Mouse (Mus musculus): ENCODE data around the gene Cadm1.

Cadm1 gene

DNA sequence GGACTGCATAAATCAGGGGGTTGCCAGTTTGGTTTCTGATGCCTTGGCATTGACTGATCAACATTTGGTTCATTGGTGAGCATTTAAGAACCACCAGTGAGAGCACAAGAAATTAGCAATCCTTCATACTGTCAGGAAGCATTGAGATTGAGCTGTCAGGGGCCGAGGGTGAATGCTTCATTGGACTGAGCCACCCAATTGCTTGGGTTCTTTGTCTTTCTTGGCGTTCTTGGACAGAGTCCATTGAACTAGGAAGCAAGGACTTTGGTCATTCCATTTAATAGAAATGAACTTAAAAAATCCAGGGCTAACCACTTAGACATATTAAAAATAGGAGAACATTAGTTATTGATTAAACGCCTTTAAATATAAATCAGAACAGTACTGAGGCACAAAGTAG, 214.9 kb downstream of the Cadm1 start:
- DNase-seq (ENCODE audit: low spot score), result no peak

DNA sequence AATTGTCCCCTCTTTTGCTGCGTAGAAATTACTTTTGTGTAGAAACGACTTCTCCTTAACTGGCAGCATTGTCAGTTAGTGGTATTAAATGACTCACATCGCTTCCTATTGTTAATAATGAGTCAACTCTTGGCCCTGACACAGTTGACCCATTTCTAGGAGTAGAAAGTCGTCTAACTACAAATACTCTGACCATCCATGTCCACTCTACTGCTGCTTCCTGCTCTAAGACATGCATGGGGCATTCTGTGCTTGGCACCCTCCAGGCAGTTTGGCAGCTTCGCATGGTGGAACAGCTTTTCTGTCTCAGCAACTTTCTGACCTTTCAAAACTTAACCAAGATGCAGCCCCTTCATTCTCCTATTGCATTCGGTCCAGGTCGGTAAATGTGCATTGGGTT, 215.7 kb downstream of the Cadm1 start:
- no peak for DNase-seq (ENCODE audit: low spot score)

DNA sequence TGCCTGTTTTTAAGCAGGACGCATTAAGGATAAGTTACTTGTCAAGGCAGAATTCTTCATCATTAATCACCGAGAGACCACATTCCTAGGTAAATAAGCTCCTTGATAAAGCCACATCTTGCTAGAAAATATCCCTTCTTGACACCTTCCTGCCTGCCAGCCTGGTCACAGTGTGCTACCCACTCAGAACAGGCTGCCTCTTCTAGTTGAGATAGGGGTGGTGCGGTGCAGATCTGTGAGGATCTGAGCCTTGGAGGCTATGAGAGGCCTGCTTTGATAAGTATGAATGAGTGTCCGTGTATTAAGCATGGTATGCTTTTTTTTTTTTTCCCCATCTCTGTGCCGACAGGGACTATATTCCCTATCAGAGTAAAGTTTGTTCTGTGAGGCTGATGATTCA, 219.2 kb downstream of the Cadm1 start:
- no peak for DNase-seq (ENCODE audit: low spot score)

DNA sequence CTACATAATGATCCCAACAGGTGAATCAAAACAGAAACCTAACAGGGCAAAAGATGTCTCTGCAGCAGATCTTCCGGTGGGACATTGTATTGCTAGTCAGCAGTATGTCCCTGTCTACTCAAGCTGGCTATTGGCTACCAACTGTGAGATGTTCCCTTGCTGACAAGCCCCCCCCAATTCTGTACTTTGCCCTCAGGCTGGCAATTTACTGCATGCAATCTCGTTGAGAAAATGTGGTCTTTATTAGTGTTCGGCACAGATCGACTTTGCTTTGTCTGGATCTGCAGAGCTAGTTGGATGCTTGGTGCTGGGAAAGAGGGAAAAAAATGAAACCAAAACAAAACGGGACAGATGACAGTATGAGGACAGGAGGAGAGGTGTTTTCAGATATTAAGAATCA, 222.5 kb downstream of the Cadm1 start:
- DNase-seq (ENCODE audit: low spot score), result no peak

DNA sequence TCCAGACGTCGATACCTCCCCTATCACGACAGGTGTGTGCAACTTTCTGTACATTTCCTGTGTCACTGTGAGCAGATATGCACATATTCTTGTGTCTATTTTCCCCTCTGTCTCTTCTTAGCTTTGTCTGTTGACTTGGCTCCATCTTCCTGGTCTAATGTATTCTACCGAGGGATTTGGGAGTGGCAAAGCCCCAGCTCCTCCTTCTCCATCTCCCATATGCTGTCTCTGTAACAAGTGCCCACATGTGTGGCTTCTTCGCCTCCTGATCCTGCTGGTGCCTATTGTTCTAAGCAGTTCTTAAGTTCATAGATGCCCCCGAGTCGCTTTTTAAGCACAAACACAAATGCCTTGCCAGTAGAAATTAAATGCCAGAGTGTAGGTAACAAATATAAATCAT, 223.2 kb downstream of the Cadm1 start:
- DNase-seq (ENCODE audit: low spot score), result no peak

DNA sequence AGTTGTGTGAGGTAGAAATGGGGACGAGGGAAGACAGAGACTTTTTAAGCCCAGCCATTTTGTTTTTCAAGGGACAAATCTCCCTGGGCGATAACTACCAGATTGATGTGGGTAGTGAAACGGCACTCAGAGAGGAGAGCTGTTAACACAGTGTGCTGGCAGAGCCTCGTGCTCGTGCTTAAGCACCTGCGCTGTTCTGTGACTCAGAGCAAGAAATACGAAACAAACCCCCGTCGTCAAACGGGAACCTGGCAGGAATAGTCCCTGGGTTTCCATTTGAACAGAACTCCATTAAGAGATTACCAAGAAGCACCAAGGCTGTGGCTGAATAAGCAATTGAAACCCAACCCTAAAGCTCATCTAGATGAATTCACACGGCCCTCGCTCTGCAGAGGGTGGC, 225.1 kb downstream of the Cadm1 start:
- no peak for DNase-seq (ENCODE audit: low spot score)

DNA sequence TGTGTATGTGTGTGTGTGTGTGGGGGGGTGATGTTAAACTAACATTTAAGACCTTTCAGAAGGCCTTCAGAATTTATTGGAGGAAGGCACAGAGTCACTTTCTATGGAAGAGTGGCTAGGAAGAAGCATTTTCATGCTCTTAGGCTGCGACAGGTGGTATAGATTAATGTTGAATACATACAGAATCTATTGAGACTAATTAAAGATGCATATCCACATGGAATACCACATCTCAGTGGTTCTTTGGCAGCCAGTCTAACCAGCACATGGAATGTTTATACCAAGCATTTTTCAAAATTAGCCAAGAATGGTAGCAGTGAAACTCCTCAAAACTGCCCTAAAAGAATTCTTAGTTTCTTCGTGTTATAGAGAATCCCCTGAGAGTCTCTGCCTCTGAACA, 227.8 kb downstream of the Cadm1 start:
- DNase-seq (ENCODE audit: low spot score), result no peak

DNA sequence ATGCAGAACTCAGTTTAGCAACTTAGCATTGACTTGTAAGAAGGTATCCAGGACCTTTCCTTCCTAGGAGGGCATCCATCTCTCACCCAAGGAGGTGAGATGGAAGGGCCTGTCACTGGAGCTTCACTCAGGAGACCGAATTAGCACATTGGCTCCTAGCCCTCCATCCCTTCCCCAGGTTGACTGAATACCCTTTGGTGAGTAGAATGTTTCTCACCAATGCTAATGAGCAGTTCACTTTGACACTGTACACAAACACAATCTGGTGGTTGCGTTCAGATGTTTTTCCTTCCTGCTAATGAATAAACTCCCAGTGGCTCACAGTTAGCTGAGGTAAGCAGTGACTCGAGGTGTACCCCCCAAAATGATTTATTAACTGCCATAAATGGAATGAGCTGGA, 228.3 kb downstream of the Cadm1 start:
- DNase-seq (ENCODE audit: low spot score), result no peak

DNA sequence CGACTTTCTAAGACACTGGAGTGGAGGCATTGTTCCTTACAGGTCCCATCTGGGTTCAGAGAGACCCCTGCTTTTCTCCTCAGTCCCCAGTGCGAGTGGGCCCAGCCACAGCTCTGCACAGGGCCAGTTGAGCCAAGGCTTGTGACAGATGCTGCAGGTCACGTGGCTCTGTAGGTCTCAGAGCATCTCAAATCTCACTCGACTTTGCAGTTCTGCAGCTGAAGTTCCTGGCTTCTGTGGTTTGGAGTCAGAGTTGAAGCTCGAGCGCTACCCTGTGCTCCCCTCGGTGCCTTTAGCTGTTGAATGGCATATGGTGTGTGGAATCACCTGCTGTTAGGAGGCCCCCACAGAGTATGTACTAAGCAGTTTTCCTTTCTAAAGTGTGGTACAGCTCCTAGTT, 229.8 kb downstream of the Cadm1 start:
- DNase-seq (ENCODE audit: low spot score), result no peak

DNA sequence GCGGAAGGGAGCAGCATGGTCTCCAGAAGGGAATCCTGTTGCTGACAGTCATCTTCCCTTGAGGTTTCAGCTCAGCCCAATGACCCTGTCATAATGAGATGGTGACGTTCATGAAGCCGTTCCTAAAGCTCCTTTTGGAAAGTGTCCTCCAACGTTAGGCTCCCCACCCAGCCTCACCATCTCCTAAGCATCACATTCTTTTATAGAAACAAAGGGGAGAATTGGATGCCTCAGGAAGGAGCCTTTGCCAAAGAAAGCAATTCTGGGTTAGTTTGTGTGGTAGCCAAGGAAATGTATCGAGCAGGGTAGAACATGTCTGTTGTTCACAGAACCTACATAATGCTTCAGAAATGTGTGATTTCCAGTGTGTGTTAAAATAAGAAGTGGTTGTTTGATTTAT, 231.6 kb downstream of the Cadm1 start:
- DNase-seq (ENCODE audit: low spot score), result no peak

DNA sequence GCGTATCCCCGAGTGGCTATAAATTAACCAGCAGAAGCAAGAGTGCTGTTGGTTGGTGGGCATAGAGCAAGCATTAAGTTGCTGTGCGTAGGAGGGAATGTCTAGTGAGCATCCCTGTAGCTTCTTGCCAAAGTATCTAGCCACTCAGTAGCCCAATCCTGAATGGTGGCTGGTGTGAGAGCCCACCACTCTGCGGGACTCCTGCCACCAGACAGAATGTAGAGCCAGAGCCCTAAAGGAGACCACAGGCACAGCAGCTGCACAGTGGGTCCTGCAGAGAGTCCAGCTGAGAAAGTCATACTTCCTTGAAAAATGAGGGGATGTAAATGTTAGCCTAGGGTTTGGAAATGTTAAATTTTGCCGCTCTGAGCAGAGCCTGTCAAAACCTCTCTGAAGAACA, 232.9 kb downstream of the Cadm1 start:
- DNase-seq (ENCODE audit: low spot score), result no peak

DNA sequence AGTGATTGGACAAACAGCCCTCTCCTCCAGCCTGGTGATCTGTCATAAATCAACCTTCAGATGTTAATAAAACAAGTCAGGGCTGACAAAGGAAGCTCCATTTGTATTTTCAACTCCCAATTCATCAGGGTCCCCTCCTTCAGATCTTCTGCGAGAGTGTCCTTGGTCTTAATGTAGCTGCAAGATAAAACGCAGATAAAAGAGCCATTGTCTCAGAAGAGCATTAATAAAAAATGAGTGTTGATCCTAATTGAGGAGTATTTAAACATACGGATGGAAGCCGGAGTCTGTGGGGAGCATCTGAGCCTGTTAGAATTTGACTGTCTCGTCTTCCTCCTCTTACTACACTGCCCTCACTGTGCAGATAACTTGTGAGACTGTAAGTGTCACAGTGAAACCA, 234.9 kb downstream of the Cadm1 start:
- no peak for DNase-seq (ENCODE audit: low spot score)

DNA sequence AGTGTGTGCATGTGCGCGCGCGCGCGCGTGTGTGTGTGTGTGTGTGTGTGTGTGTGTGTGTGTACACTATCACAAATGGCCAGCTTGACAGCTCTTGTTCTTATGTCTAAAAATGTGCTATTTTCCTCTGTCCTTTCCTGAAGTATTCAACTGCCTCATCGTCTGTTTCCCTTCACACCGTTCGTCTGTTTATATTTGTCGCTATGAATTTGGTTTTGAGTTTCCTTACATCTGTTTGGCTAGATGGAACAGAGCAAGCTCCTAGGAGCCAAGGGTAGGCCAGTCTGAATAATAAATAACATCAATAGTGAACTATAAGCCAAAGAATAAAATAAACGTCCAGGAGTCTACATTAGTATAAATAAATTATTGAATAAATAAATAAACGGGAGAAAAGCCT, 235.3 kb downstream of the Cadm1 start:
- DNase-seq (ENCODE audit: low spot score), result no peak

DNA sequence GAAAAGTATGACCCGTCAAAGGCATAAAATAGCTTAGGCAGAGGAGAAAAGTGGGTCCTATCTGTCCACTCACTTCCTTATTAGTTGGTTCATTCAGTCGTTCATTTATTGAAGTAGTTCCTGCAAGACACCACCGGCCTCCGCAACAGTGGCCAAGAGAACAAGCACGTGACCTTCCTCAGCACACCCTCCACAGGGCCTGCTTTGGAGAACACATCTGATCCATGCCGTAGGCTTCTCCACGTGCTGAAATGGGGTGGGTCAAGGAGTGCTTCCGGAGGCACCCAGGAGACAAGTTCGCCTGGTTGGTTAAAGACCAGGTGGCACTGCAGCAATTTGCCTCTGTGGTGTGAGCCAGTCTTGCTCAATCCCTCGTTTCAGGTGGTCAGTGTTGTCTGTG, 236.4 kb downstream of the Cadm1 start:
- DNase-seq (ENCODE audit: low spot score), result no peak

DNA sequence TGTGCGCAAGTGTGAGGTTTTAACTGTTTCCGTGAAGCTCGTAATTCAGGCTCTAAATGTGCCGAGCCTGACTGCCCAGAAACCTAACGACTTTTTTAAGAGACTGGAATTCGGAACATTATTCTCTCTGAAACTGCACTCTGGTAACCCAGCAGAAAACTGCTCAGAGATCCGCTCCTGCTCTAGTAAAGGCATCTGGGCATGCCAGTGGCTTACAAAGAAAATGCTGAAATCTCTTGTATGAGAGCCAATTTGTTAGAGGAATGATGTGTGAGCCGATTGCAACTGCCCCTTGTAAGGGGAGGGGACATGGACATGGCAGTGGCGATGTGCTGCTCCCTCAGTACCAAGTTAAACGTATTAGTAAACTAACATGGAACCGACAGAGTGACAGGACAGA, 240.9 kb downstream of the Cadm1 start:
- no peak for DNase-seq (ENCODE audit: low spot score)

DNA sequence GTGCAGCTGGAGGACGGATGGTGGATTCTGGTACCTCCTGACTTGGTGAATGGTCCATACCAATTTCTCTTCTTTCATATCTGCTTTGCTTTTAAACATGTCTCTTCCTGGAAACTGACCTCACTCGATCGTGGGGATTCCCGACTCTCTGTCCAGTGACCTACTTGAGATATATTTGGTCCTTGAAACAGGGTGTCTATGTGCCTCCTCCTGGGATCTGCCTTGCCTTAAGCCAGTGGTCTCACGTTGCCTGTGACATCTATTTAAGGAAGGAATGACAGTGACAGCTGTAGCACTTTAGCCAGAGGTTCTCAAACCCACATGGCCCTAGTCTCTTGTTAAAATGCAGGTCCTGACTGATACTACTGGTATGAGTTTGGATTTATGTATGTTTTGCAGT, 242.0 kb downstream of the Cadm1 start:
- no peak for DNase-seq (ENCODE audit: low spot score)

DNA sequence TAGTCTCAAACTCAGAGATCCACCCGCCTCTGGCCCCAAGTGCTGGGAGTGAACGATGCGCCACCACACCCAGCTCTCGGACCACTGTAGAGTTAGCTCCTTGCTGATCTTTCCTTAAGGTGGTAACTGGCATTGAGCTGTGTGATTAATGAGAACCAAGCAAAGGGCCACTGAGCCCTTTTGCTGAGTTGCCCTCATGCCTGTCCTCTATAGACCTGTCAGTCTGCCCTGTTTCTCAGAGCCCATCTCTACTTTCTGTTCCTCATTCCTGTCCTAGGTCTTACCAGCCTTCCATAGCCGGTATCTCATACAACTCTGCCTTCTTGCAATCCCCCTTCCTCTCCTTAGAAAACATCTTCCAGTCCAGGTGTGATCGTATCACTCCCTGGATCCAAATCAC, 242.8 kb downstream of the Cadm1 start:
- DNase-seq (ENCODE audit: low spot score), result no peak

DNA sequence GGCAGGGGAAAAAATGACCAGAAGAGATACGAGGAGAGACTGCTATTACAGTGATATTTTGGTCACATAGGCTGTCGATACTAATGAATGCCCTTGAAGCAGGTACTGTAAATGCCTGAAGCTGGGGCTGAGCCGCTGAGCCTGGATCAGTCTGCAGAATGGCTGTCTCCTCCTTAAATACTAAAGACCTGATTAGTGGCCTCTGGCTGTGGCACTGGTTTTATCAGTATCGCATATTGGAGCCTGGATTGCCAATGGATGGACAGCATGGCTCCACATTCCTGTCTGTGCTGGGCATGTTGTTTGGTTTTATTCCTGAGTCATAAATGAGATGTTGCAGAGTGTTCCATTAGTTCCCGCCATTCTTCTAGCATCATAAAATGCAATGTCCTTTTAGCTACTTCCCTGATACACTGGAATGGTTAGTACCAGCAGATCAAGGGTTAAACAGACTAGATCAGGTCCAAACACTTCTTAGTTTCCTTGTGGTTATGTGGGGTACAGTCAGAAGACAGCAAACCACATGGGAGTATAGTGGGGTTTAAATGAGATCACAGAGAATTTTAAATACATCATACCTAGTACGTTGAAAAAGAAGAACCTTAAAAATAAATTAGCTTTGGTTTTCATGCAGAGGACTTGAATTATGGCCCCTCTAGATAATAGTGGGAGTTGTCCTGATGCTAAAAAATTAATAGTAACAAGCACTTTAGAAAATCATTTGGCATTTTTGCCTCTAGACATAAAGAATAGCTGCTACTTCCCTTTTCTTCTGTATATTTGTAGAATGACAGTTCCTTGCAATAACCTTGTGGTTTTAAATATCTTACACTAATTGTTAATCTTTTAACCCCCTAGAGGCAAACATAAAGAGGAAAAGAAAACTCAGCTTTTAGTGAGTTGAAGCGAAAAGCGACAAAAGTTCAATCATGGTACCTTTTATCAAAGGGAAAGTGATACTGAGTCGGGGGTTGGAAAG, 247.3 kb downstream of the Cadm1 start:
- DNase-seq (ENCODE audit: low spot score), result no peak

DNA sequence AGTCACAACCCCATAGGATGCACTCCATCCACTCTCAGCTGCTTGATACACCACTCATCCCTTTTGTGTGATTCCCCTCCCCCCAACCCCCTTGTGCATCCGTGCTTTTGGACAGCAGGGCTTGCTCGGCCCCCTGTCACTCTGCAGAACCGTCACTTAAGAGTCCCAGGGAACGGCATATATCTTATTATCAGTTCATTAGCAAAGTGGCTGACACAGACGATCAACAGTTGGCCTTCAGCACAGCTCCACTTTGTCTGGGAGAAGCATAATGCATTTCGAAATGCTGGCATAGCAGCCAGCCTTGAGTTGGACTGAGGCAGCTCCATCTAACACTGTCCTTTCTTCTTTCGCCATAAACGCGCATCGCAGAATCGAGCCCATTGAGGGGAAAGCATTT, 248.5 kb downstream of the Cadm1 start:
- no peak for DNase-seq (ENCODE audit: low spot score)

DNA sequence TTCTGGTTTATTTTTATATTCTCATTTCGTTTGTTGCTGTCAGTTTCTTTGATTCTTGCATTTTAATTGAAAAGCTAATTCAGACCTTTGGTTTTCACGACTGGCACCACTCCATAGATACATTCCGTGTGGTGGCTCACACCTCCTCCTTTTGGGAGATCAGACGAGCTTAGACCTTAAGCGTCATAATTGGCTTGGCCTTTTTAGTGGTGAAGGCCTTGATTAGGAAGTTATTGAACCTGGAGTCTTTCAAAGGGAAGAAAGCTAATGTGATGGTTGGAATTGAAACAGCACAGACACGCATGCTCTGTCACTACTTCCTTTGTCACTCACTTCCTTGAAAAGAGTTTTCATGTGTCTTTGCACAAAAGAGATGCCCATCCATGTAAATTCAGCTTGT, 249.3 kb downstream of the Cadm1 start:
- no peak for DNase-seq (ENCODE audit: low spot score)

DNA sequence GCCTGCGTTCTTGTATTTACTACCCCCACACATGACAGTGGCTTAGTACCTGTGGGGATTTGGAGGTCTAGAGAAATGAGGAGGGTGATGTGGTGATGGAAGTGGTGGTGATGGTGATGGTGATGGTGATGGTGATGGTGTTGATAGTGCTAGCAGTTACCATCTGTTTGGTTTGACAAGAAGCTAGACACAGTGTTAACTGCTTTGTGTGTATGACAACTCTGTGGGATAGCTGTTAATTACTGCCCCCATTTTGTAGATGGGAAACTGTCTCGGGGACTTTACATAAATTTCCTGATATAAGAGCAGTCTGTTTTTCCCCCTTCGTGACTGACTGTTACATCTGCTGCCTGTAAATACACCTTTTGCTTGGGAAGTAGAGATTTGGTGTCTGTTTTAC, 256.7 kb downstream of the Cadm1 start:
- no peak for DNase-seq (ENCODE audit: low spot score)

DNA sequence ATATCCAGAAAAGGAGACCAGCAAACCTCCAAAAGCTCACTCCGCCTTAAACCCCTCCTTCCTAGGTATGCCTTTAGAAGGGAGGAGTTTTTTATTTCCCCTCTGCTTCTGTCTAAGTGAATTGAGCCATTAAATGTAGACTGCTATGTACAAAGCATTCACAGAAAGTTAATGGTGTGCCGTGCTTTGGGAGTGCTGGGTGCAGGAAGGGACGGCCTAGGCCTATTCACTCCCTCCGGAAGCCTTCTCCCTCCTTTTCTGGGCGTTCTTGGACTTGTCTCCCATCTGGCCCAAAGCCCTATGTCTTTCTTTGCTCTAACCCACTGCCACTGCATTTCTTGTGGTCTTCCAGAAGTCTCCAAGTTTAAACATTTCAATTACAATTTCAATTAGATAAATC, 268.5 kb downstream of the Cadm1 start:
- no peak for DNase-seq (ENCODE audit: low spot score)

DNA sequence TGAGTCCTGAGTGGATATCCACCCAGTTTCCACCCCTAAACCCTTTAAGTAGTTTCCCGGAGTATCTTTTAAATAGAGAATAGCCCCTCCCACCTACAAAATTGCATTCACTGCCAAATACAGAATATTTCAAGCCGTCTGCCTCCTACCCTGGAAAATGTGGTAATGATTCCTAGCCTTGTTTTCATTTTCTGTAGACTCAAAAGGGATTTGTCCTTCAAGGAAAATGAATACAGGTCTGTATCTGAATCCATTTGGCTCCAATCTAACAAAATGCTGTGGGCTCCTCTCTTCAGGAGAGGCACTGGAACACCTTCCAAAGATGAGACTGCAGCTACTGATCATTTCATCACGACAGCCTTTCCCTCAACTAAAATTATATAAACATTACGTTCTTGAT, 271.3 kb downstream of the Cadm1 start:
- DNase-seq (ENCODE audit: low spot score), result no peak

DNA sequence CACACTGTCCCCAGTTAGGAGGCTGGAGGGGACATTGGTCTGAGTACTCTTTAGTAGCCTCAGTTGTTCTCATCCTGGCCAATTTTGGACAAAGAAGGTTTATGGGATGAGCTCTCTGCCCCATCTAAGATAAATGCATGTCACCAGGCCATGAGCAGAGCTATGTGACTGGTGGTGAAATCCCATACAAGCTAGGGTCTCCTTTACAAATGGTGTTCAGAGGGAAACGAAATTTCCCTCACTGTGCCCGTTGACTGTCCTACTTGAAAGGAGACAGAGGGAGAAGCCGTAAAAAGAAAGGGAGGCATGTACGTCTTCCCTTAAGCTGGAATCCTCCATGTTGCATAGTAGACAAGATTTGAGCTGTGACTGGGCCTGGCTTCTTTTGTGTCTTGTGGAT, 272.6 kb downstream of the Cadm1 start:
- no peak for DNase-seq (ENCODE audit: low spot score)

All from testis, postnatal 10 days (tissue).